Mouse (Mus musculus) heart, adult 18-20 months (tissue): ENCODE measurements around the gene Spata18. TPM values are rescaled to one million over a fixed set of nuclear protein-coding genes. Genes with fewer than 3 reads are reported as not detected.

ENCODE experiments used
- DNase-seq, 2 experiments: peaks; one replicate each; pipeline ENCODE4 v3.0.0; 2021 to 2022; ENCODE audit warnings: mixed read lengths in 1 of 2
- total RNA-seq, 2 experiments: library from RNA; stranded (reverse); gene quantifications; 2 replicates each; pipeline ENCODE4 v1.2.3; 2021

The Spata18 gene
- total RNA-seq, 2 experiments from 2014 or later = 1.3 TPM; not detected in 1

DNA sequence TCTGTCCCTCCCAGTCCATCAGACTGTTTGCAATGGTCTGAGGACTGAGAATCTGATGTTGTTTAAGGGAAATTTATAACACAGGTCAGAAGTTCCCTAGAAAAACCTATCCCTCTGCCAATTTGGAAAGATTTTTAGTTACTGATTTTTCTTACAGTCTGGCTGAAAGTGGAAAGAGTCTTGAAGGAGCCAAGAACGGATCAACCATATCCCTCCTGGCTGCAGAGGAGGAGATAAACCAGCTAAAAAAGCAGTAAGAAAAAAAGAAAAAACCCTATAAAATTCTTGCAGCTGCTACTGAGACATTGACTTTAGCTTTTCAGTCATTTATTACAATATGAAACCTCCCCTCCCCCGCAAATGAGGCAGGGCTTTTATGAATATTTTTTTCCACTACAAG is 15.5 kb downstream of the Spata18 start:
- no peak for DNase-seq

DNA sequence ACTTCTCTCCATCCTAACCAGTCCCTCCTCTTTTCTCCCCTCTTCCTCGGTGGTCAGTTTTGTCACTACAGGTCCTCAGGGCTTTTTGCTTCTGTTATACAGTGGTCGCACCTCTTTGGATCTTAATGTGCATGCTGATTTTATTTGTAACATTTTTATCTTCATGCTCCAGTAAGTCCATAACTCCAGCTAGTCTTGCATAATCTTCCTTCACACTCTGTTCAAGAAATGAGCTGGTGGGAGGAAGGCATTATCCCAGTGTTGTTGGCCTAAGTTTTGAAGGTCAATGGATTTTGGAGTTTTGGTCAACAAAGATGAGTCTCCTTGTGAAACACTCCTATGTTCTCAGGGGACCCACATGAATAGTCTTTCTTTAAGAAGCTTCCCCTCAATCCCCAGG is 16.7 kb downstream of the Spata18 start:
- DNase-seq = no peak

DNA sequence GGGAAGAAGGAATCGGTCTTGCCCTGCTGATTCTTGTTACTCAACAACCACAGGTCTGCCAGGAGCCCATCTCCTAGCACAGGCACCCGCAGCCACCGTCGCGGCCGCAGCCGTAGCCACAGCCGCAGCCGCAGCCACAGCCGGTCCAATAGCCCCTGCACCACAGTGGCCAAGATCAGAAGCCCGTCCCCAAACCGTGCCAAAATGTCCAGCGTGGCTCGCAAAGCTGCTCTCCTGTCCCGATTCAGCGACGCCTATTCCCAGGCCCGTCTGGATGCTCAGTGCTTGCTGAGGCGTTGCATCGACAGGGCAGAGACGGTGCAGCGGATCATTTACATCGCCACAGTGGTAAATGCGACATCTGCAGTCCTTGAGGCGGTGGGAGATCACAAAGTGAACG is 18.2 kb downstream of the Spata18 start:
- no peak for DNase-seq

DNA sequence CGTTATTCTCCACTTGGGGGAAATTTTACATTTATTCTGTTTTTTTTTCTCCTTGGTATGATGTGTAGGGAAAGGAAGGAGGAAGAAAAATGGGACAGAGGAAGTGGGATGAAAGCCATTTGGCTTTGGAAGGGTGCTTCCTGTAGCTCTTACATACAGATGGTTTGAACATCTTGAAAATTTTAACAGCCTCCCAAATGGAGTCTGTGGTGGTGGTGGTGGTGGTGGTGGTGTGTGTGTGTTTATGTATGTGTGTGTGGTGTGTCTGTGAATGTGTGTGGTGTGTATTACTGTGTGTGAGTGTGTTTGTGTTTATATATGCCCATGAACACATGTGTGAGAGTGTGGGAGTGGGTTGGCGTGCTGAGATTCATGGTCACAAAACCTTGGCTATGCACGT is 24.4 kb downstream of the Spata18 start:
- no peak for DNase-seq

DNA sequence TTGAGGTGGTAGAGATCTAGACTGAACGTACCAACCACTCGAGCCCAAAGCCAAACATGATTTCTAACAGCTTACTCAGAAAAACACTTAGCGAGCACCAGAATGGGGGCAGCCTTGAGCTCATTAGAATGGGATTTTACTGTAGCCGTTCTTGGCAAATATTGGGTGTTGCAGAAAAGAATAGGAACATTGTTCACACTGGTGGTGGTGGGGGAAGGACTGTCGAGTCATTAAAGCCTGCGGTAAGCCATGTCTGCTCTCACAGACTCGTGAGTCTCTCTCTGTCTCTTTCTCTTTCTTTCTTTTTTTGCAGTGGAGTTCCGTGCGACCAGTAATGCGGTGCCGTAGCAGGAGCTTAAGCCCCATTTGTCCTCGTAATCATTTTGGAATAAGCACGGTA is 25.4 kb downstream of the Spata18 start:
- no peak for DNase-seq

DNA sequence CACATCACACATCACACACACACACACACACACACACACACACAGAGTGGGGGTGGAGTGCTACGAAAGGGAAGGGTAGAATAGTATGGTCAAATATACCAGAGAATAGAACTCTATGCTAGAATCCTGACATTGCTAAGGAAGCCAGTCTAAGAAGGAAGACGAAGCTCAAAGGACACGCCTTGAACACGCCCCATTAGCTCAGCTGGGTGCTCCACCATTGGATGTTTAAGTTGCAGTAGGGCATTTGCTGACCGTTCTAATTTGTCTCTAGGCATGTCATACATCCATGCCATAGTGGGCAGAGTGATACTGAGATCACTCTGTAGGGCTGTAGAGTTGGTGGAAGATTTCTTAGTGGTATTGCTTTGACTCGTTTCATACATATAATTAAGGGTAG is 32.0 kb downstream of the Spata18 start:
- no peak for DNase-seq

DNA sequence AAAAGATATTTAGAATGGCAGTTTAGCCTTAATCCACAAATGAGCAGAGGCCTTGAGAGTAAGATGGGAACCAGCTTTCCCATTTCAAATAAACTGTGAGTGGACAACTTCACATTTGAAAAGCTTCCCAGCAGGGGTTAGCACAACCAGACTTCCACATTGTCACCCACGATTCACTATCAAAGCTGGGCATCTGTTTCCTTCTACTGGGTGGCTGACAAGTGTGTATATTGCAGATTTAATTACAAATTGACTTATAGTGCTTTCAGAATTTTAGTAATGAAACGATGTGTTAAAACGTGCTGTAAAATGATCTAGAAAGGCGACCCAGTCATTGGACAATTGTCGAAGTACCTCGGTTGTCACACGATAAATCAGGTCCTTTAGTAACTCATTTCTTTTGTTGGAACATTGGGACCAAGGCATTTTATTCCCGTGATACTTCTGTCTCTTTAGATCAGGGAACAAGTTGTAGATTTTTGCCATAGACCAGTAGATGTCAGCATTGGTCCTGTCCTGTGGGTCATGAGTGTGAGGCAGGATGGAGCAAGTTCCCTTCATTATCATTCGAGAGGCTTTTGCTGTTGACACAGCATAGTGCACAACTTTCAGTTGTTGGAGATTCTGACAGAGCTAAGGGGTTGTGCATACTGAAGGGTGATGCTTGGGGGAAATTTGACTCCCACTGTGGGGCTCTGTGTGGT is 32.7 kb downstream of the Spata18 start:
- DNase-seq = no peak

DNA sequence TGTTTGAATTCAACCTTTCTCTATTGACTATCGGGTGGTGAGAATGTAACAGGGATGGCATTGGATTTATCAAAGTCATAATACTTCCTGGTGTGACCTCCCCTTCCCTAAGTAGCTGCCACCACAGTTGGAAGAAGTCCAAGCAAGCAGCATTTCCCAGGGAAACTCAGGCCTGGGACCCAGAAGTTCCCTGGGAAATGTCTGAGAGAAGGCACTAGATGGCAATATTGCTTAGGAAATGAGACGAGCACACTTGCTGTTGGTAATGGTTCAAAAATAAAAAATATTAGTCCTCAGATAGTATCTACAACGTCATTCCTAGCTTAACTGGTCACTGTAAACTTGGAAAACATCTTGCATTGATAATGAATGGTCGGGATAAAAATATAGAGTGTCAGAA is 35.0 kb downstream of the Spata18 start:
- peak; percentile 27 to 52 for DNase-seq

DNA sequence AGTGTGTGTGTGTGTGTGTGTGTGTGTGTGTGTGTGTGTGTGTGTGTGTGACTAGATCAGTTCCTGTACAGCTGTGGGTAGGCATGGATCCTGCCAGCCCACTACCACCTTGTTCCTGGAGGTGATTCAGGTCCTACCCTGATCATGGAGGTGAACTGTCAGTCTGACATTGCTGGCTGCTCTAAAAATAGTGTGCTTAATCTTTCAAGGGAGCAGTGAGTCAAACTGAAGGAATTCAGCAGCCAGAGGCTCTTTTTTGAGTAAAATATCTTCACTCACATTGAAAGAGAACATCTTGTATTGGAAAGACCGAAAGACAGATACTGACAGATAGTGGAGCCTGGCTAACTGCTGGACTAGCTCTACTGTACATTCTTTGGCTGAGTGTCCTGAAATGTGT is 37.4 kb downstream of the Spata18 start:
- peak in 1 of 2 experiments; percentile 44 for DNase-seq

DNA sequence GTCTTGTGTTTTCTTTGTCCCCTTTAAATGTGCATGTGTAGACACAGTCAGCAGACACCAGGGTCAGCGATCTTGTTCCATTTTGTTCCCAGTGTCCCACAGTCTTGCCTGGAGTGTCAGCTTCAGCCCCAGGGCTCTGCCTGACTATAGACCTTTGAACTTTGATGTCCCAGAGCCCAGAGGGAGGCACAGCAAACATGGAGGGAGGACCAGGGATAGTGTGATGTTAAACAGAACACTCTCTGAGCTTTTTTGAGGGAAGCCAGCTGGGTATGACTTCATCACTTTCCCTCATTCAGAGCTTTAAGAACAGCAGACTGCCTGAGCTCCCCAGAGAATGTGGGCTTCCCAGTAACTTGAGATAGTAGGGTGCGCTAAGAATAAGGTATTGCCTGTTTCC is 39.0 kb downstream of the Spata18 start:
- peak; percentile 43 to 65 for DNase-seq

DNA sequence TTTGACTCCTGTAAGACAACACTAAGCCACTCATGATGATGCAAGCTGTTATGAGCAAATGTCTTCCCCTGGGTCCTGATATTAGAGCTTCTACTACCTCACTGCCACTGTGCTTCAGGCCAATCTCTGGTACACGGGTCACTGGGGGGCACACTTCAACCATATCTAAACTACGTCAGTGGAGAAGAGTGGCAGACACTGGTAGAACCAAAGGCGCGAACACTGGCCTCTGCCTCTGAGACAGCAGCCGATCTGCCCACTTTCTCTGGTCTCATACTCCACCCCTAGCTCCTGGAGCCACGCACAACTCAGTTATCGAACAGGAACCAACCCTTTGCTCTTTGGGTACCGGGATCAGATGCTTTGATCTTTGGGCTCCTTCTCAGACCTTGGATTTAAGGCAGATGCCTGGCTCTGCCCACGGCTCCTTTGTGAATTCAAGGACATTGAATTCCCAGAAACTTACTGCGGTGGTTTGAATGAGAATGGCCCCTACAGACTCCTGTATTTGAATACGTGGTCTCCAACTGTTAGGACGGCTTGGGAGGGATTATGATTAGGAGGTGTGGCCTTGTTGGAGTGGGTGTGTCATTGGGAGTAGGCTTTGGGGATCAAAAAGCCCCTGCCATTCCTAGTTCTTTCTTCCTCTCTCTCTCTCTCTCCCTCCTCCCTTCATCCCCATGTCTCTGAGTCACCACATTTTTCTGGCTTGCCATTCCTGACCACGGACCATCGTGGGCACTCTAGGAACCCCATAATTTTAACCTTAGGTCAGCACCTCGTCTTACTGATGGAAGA is 40.7 kb downstream of the Spata18 start:
- no peak for DNase-seq

DNA sequence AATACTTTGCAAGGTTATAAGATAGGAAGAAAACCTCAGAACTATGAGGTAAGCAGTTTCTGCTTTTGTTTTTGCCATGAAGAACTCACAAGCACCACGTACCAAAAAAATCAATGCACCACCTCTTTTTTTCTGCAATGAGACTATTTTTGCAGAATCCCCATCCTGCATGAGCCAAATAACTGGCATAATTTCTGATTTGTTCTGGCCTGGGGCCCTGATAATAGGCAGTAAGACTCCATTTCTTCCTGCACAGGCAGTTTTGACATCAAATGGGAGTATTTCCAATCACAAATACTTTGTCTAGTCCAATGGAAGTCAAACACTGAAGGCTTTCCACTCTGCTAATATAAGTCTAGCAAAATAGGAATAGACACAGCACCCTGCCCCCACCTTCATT is 42.6 kb downstream of the Spata18 start:
- peak in 1 of 2 experiments; percentile 14 for DNase-seq

DNA sequence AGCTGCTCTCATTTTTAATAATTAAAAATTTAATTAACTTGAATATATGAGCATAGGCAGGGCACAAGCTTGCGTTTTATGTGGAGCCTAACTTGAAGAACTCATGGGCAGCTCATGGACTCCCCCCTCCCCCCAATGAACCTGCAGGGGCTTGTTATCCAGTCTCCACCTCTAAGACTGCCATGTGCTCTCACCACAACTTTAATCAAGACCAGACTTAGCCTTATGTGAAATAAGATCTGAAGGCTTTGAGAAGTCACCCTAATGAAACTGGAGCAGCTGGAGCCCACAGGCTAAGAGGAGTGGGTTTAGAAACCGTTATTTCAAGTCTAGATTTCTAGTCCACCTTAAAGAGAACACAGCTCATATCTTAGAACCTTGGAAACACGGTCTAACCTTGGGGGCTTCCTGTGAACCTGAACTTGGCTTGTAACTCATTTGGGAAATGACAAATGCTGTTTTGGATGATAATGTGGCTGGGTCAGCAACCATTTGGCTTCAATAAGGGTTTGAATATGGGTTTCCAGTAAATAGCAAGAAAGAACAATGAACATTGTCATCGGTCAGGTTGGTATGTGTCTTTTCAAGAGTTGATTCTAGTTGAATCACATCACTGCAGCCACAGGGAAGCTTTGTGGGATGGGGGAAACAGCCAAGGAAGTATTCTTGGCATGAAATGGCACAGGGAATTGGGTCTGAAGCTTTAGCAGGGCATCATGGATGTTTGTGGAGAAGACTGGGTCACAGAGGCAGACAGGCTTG is 43.3 kb downstream of the Spata18 start:
- no peak for DNase-seq

DNA sequence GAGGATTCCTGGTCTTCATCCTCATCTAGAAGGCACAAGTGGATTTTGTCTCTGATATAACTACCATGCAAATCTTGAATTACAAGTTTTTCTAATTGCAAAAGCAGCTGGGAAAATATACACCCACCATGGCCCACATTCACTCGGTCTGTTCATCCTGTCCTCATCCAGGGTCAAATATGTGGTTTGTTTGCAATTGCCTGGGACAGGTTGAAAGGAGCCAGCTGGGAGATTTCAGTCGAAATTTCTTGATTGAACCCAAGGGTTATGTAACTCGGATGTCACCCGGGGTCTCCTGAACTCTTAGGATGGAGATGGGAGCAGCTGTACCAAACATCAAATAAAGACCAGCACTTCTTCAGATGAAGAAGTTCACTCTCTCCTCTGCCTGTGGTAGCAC is 46.5 kb downstream of the Spata18 start:
- peak in 1 of 2 experiments; percentile 35 for DNase-seq

DNA sequence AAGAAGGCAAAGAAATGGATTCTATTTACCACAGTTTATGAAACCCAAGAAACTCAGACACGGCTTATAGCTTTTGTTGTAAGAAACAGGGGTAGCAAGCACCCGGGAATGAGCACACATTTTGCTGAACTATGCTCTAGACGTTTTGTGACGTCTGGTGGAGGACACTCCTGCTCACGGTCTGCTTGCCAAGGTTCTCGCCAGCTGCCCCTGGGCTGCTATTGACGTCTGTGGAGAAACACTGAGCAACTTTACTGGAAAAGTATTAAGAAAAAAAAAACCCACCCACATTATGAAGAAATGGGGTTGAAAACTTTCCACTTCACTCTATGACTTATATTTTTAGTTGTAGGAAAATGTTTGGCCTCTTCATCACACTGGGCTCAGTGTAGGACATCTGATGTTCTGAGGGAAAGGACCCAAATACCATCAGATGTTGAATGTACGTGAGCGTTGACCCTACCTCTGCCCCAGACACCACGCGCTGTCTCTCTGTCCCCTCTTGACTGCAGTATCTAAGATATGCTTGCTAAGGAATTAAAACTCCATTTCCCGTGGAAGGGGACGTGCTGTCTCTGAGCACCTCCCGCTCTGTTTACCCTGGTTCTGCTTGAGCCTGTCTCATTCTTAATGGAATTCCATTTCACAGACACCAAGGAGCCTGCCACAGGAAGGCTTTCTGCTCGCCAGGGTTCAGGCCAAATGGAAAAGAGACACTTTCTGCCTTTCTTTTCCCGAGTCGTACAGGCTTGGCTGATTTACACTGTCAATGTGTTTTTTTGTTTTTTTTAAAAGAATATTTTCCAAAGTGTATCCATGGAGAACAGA is 50.1 kb downstream of the Spata18 start:
- peak; percentile 39 to 52 for DNase-seq

DNA sequence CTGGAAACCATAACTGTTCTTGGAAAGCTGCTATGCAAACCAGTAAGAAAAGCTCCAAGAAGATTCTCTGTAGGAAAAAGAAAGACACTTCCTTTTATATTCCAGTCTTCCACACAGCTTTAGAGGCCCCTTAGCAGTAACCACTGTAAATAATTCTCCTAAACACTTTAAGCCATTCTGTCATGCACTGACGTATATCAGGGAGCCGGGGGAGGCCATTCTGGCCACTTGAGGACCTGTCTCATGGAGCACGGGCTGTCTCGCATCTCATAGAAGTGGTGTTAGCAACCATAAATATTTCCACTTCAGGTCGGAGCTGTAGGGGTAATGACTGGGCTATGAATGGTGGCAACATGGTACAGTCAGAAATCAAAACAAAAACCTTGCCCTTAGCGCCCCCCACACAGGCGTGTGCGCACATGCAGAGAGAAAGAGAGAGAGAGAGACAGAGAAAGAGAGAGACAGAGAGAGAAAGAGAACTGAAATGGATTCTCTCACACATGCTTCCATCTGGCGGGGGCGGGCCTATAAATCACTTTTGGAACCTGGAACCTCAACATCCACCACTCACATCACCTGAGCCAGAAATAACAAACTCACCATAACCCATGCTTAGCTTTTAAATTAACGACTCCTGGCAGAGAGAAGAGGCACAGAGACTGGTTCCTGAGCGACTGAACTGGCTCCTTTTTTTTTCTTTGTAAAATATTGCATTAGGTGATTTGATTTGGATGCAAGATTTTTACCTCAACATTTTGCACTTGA is 50.9 kb downstream of the Spata18 start:
- DNase-seq = no peak

DNA sequence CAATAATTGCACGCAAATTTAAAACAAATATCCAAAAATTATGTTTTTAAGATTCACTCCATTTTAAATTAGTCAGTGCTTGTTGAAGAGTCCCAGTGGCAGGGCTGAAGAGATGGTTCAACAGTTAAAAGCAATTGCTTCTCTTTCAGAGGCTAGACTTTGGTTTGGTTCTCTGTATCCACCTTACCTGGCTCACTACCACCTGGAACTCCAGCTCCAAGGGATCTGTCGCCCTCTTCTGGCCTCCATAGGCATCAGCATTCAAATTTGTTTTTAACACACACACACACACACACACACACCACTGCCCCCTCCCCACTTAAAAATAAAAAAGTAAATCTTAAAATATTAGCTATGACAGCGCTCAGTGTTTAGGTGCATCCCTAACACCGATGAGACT is 51.9 kb downstream of the Spata18 start:
- no peak for DNase-seq

DNA sequence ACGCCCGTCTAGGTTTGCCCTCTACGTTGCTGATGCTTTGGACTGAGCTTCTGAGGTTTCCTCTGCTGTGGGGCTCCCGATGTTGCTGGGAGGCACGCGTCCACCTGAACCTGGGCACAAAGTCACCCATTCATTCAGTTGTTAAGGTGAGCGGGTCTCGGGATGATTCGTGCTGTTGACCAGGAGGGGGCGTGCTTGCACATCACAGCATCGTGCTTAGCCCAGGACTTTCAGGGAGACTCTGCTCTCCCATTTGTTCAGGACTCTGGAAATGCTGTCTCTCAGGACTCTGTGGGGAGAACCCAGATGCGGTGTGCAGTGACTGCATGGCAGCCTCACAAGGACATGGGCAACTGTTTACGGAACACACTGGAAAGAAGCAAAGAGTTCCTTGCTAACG is 53.1 kb downstream of the Spata18 start:
- no peak for DNase-seq

DNA sequence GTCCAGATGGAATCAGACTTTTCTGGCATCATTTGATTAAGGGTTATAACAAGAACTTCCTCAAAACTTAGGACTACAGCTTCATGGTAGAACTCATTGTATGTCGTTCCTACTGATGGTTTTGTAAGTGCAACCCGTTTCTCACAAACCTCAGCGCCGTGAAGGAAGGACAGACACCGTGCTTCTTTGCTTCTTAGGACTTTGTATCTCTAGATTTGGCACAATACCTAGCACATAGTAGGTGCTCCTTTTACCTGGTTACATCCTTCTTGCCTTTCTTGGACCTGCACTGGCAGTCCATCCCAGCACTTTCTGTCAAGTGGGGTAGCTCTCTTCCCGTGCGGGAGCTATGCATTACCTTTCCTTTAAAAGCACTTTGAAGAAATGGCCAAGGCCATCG is 53.6 kb downstream of the Spata18 start:
- DNase-seq = no peak

DNA sequence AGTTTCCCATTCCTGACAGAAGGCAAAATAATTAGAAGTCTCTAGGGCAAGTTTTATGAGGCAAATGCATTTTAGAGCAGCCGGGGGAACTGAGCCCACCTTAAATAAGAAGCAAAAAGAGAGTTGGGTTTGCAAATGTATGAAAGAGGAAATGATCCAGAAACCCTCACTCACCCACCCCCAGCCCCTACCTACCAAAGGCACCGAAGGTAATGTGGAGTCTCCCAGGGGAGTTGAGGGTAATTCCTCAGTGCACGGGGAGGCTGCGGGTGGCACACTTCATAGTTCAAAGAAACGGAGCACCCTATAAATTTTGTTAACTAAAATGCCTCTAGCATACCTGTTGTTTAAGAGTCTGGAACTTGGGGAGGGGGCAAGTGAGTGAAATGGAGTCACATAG is 54.1 kb downstream of the Spata18 start:
- no peak for DNase-seq

DNA sequence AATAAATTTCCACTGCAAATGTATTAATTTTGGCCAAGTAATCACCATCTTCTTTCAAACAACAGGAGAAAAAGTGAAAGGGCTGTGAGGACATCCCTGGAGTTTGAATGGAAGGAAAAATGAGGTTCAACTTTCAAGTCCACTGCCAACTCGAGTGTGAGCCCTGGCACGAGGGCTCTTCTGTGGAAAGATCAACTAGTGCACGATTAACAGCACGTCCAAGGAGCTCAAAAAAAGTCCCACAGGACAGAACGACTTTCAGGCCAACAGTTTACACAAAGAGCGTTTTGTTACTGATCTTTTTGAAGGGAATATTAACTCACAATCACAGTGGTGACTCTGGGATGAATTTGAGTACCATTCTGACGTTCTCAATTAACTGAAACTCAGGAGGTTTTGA is 61.7 kb downstream of the Spata18 start:
- DNase-seq = peak in 1 of 2 experiments; percentile 43
